Mouse (Mus musculus): Measurements from ENCODE around the gene Psenen. TPM values are rescaled to one million over a fixed set of nuclear protein-coding genes. Genes with fewer than 3 reads are reported as not detected.

The Psenen gene
- total RNA-seq, 2 experiments from 2014 or later = 87.7 to 94.4 TPM

- peak; percentile 81 to 84 for DNase-seq (ENCODE audit: low spot score in 2 of 2)
Observed at GRCm38 (mm10) chr7:30589435-30590301, 26.2 kb upstream of the Psenen start.

- peak; percentile 91 to 98 for DNase-seq (ENCODE audit: low spot score in 2 of 2)
Observed at GRCm38 (mm10) chr7:30588676-30589434, 25.4 kb upstream of the Psenen start, which contains the start of gene Kmt2b. TSS of gene Kmt2b (minus strand) at chr7:30588726.

- peak in 1 of 2 experiments; percentile 58 for DNase-seq (ENCODE audit: low spot score in 2 of 2)
Observed at GRCm38 (mm10) chr7:30587842-30588667, 24.6 kb upstream of the Psenen start.

GRCm38 (mm10) chr7:30586455-30587020 lies 23.1 kb upstream of the Psenen start:
- DNase-seq (ENCODE audit: low spot score in 2 of 2) = no peak

GRCm38 (mm10) chr7:30585170-30585569 lies 21.7 kb upstream of the Psenen start:
- DNase-seq (ENCODE audit: low spot score in 2 of 2) = no peak

DNA sequence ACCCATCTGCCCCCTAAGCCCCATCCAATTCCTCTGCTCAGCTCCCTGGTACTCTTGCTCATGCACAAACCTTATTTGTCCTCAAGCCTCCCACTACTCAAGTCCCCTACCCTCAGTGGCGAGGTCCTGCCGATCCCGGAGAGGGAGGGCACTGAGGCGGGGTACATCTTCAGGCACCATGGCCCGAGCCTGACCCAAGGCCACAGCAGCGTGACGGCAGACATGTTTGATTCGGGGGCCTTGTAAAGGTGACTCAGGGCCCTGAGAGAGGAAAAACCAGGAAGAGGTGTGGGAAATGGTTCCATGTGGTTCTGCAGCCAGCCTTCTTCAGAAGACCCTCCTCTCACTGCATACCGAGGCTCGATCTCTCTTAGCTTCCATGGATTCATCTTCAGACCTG lies 20.9 kb upstream of the Psenen start:
- DNase-seq (ENCODE audit: low spot score in 2 of 2) = no peak

GRCm38 (mm10) chr7:30581547-30581946 lies 18.1 kb upstream of the Psenen start:
- DNase-seq (ENCODE audit: low spot score in 2 of 2) = no peak

- DNase-seq (ENCODE audit: low spot score in 2 of 2) = no peak
Observed at GRCm38 (mm10) chr7:30579950-30580349, 16.5 kb upstream of the Psenen start.

GRCm38 (mm10) chr7:30572969-30573368 lies 9.5 kb upstream of the Psenen start:
- no peak for DNase-seq (ENCODE audit: low spot score in 2 of 2)

GRCm38 (mm10) chr7:30572389-30572788 lies 9.0 kb upstream of the Psenen start:
- no peak for DNase-seq (ENCODE audit: low spot score in 2 of 2)

GRCm38 (mm10) chr7:30567555-30567954 lies 4.1 kb upstream of the Psenen start:
- DNase-seq (ENCODE audit: low spot score in 2 of 2) = no peak

- no peak for DNase-seq (ENCODE audit: low spot score in 2 of 2)
Observed at GRCm38 (mm10) chr7:30566033-30566432, 2.6 kb upstream of the Psenen start.

GRCm38 (mm10) chr7:30564970-30565571 lies 1.6 kb upstream of the Psenen start, which contains the start of gene Igflr1:
TSS of gene Igflr1 (plus strand) at chr7:30565427.
- DNase-seq (ENCODE audit: low spot score in 2 of 2) = no peak

GRCm38 (mm10) chr7:30563906-30564280 lies 466 bp upstream of the Psenen start:
- no peak for DNase-seq (ENCODE audit: low spot score in 2 of 2)

DNA sequence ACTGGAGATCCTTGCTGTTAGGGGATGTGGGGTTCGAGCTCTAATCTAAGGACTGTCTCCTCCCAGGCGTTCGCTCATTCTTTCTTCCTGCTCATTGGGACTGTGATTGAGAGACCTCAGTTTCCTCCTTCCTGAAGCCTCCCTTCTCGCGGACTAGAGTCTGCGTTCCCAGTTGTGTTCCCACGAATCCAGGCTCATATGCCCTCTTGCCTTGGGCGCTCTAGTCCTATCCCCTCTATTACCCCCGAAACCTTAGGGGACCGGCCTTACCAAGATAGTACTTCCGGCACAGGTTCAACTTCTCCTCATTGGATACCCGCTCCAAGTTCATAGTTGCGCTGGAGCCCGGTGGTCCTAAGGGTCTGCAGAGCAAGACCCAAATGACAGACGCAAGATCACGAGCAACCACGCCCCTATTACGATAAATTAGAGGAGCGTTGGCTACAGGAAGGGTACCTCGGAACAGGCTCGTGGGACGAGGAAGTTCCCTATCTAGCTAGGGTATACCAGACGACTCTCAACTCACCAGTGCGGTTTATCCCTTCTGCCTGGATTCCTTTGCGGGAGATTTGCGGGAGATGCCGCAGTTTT lies 806 bp downstream of the Psenen start:
- DNase-seq (ENCODE audit: low spot score in 2 of 2) = peak in 1 of 2 experiments; percentile 24

DNA sequence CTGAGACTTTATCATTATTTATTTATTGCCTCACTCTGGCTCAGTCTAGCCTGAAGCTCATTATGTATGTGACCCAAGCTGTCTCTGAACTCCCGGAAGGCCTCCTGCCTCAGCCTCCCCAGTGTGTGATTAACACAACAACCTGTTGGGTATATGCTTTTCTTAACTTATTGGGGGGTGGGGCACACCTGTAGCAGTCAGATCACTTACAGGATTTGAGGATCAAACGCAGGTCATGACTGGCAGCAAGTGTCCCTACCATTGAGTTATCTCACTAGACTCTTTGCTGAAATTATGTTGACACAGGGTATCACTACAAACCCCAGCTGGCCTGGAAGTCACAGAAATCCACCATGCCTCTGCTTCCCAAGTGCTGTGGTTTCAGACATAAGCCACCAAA lies 3.1 kb downstream of the Psenen start:
- no peak for DNase-seq (ENCODE audit: low spot score in 2 of 2)

- peak; percentile 96 to 98 for DNase-seq (ENCODE audit: low spot score in 2 of 2)
Observed at GRCm38 (mm10) chr7:30559443-30559954, 3.9 kb downstream of the Psenen start, which contains the start of gene Lin37. TSS of gene Lin37 (minus strand) at chr7:30559838.

DNA sequence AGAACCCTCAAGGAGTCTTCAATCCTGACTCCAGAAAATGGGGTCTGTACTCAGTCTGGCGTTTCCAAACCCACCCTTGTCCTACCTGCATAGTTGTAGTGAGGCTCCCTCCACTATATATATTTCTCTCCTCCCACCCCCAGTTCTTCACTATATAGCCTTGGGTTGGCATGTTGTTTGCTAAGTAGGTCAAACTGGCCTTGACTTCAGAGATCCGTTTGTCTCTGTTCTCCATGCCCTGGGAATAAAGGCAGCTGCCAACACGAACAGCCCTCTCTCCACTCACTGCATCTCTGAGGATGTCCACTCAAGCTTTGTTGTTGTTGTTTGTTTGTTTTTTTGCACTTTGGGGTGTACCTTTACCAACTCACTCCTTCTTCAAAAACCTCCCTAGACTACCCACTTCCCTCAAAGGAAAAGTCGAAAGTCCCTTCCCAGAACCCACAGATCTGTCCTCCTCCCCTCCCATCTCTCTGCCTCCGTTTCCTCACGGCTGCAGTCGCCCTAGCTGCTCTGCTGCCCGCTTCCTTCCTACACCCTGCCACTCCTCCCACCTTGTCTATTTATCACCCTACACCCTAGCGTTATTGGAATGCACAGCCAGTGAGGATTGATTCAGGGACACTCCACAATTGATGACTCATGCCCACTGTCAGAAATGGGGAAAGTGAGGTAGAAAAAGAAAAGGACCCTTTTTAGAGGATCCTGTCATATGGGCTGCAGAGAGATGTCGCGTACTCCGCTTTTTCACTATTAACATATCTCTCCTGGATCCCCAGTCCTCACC lies 4.6 kb downstream of the Psenen start:
- DNase-seq (ENCODE audit: low spot score in 2 of 2) = no peak

All from left cerebral cortex, adult 18-20 months (tissue).